Mouse (Mus musculus) heart, adult 18-20 months (tissue): ENCODE data around the gene Slc47a2. TPM values are rescaled to one million over a fixed set of nuclear protein-coding genes. Genes with fewer than 3 reads are reported as not detected.
A peak's percentile ranks its signal among the peaks of the same experiment; 100 is the strongest.

ENCODE experiments used
- DNase-seq, 2 experiments: peaks; one replicate each; pipeline ENCODE4 v3.0.0; 2021 to 2022; ENCODE audit warnings: mixed read lengths in 1 of 2
- long read RNA-seq, 2 experiments: library from polyadenylated mRNA; stranded (forward); transcript quantifications; one replicate each; pipeline ENCODE4 v2.0.0; 2021
- total RNA-seq, 2 experiments: library from RNA; stranded (reverse); gene quantifications; 2 replicates each; pipeline ENCODE4 v1.2.3; 2021

Slc47a2 gene
- total RNA-seq: not detected
- long read RNA-seq, experiment 1: 0 reads
- long read RNA-seq, experiment 2: 0 reads

GRCm38 (mm10) chr11:61342505-61343420 is at the start of gene Slc47a2:
Gene Slc47a2, minus strand, starts transcription at chr11:61342860.
- DNase-seq: peak in 1 of 2 experiments; percentile 23

- no peak for DNase-seq
These were observed 46.3 kb upstream of the Slc47a2 start for GRCm38 (mm10) chr11:61388936-61389335.

- peak; percentile 12 to 74 for DNase-seq
These were observed 45.4 kb upstream of the Slc47a2 start for GRCm38 (mm10) chr11:61388012-61388411.

- DNase-seq: no peak
These were observed 44.6 kb upstream of the Slc47a2 start for GRCm38 (mm10) chr11:61387233-61387632.

- DNase-seq: no peak
These were observed 43.1 kb upstream of the Slc47a2 start for GRCm38 (mm10) chr11:61385725-61386124.

- no peak for DNase-seq
These were observed 38.6 kb upstream of the Slc47a2 start for GRCm38 (mm10) chr11:61381272-61381671.

- no peak for DNase-seq
These were observed 36.0 kb upstream of the Slc47a2 start for GRCm38 (mm10) chr11:61378651-61379050.

GRCm38 (mm10) chr11:61377881-61378613 is 35.4 kb upstream of the Slc47a2 start, which contains the start of gene Slc47a1:
Gene Slc47a1, minus strand, starts transcription at chr11:61378345.
- DNase-seq: peak; percentile 39 to 47

- no peak for DNase-seq
These were observed 26.0 kb upstream of the Slc47a2 start for GRCm38 (mm10) chr11:61368668-61369067.

- DNase-seq: peak; percentile 62 to 71
These were observed 24.0 kb upstream of the Slc47a2 start for GRCm38 (mm10) chr11:61366517-61367273.

- DNase-seq: no peak
These were observed 23.3 kb upstream of the Slc47a2 start for GRCm38 (mm10) chr11:61365938-61366337.

GRCm38 (mm10) chr11:61364096-61364495 is 21.4 kb upstream of the Slc47a2 start:
- DNase-seq: no peak

- DNase-seq: peak in 1 of 2 experiments; percentile 7
These were observed 19.0 kb upstream of the Slc47a2 start for GRCm38 (mm10) chr11:61361515-61362190.

- DNase-seq: no peak
These were observed 13.9 kb upstream of the Slc47a2 start for GRCm38 (mm10) chr11:61356600-61356999.

GRCm38 (mm10) chr11:61356111-61356510 is 13.5 kb upstream of the Slc47a2 start:
- no peak for DNase-seq

GRCm38 (mm10) chr11:61355351-61355750 is 12.7 kb upstream of the Slc47a2 start:
- DNase-seq: no peak

- no peak for DNase-seq
These were observed 11.7 kb upstream of the Slc47a2 start for GRCm38 (mm10) chr11:61354346-61354745.

GRCm38 (mm10) chr11:61353038-61353437 is 10.4 kb upstream of the Slc47a2 start:
- no peak for DNase-seq

- no peak for DNase-seq
These were observed 9.5 kb upstream of the Slc47a2 start for GRCm38 (mm10) chr11:61352138-61352651.

- DNase-seq: peak; percentile 61 to 79
These were observed 6.7 kb upstream of the Slc47a2 start for GRCm38 (mm10) chr11:61349337-61349736.

GRCm38 (mm10) chr11:61346133-61346532 is 3.5 kb upstream of the Slc47a2 start:
- no peak for DNase-seq
